Mouse (Mus musculus) adipocyte (in vitro differentiated cells): ENCODE results near the gene Farsa.

Experiments used
- DNase-seq: peaks from one replicate; pipeline ENCODE4 v3.0.0-alpha.2; 2016; ENCODE audit warnings: low spot score

Gene Farsa

DNA sequence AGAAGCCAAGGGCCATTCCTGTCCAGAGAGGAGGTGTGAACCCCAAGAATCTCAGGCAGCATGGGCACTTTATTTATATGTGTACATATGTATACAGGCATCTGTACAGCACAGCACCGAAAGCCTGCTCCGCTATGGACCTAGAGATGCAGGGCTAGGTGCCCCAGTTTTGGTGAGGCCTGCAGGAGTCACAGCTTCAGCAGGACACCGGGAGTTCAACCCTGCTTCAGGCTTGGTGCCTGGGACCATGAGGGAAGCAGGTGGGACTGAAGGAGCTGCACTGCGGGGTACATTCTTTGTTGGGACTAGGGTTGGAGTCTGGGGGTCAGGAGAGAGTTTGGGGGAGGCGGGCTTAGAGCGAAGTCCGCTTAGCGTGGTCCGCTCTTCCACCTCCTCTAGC, 55.1 kb downstream of the Farsa start:
- DNase-seq: no peak

DNA sequence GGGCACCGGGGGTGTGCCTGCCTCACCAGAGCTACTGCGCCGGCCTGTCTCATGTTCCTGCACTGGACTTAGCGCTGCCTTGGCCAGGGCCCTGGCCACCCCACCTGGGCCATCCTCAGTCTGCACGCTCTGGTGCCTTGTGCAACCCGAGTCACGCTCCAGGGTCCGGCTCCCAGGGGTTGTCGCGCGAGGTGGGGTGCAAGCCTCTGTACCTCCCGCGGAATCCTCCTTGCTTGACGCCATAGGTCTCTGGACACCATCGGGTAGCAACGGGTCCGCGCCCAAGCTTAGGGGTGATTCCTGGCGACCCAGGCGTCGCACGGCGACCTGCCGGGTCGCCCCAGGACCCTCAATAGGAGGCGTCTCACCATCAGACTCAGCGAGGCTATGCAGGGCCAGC, 55.6 kb downstream of the Farsa start:
- no peak for DNase-seq

DNA sequence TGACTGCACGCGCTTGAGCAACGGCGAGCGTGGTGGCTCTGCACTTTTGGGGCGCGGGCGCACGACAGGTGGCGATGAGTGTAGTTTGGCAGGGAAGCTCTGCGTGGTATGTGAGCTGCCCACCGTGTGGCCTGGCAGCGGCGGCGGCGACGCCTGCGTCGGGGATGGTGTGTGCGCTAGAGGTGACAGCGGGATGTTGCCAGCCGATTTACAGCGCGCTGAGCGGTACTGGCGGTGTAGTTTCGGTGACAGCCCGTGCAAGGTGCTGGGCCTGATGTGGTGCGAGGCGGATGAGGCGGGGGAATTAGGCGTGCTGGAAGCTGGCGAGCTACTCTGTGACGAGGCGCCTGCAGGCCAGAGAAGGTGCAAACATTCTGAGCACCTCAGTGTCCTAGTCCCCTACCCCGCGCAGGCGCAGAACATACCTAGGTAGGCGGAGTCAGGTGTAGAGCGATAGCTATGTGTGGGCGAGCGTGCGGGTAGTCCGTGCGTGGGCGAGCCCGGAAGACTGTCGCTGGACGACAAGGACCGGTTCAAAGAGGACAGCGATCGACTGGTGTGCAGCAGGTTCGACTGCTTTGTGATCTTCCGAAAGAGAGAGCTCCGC, 56.2 kb downstream of the Farsa start:
- no peak for DNase-seq

DNA sequence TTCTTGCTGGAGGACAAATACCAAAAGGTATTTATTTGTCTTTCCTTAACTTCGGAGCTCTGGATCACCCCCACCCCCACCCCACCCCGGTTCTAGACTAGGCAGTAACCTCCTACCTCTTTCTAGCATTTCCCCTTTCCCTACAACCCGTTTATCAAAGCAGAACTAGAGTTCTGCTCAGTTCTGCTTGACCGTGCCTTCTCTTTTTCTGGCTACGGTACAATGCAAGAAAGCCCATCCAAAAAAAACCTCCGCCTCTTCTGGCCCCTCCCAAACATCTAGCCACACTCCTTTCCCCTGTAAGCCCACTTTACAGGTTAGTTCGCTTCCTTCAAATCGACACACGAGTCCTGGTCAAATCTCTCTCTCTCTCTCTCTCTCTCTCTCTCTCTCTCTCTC, 56.7 kb downstream of the Farsa start:
- no peak for DNase-seq

DNA sequence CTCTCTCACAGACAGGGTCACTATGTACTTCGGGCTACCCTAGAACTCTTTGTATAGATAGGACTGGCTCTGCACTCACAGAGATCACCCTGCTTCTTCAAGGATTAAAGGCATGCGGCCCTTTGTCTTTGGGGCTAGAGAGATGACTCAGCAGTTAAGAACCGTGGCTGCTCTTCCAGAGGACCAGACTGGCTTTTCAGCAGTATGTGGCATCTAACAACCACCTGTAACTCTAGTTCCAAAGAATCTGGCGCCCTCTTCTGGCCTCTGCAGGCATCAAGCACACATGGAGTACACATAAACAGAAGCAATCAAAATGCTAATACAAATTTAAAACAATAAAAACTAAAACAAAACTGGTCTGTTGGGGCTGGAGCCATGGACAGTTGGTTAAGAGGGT, 57.2 kb downstream of the Farsa start:
- no peak for DNase-seq

DNA sequence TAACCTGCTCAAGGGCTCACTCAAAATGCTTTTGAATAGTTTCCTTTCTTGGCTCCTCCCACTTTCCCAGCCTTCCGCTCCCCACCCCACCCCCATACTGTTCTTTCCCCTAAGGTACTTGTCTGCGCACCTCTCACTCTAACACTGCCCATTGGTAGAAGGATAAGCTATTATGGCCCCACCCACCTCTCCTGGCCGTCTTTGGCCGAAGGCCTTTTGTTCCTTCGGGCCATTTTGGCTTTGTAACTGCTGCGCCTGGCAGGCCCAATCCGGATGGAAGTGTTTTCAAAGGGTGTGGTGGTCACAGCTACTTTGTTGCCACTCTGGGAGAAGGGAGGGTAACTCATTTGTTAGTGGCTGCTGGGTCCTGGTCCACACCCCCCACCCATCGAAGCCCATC, 58.5 kb downstream of the Farsa start:
- DNase-seq: no peak

DNA sequence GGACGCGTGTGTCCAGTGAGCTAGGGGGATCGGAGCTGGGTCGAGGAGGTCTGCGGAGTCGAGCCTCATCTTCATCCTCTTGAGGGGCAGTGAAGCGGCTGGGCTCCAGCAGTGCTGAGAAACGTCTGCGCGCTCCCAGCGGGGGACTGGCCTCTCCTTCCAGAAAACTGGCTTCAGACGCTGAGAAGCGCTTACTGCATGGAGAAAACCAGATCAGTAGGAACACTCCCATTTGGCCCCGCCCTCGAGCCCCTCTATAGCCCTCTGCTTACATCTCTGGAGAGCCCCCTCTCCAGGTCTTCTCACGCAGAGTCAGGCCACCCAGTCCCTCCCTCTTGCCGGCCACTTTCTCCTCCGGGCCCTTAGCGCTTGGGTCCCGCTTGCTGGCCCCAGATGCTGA, 61.0 kb downstream of the Farsa start:
- no peak for DNase-seq

DNA sequence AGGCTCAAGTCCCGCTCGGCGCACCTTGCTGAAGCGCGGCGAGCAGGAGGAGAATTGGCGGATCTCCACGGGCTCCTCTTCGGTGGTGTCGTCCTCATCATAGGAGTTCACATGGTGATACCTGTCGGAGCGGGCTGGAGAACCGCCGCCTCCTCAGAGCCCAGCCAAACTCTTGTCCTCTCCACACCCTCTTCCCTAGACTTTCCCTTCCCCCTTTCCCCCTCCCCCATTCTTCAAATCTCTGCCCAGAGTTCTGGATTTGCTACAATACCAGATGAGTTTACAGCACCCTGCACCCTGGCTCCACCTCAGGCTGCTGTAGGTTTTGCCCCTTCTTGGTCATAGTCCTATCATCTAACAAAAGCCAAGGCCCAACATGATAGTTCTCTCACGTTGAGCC, 61.9 kb downstream of the Farsa start:
- no peak for DNase-seq
